Mouse (Mus musculus) small intestine, adult 2 months (tissue): ENCODE data around the gene Mxi1. TPM values are rescaled to one million over a fixed set of nuclear protein-coding genes. Genes with fewer than 3 reads are reported as not detected.
A peak's percentile ranks its signal among the peaks of the same experiment; 100 is the strongest.

Source experiments
- H3K27ac ChIP-seq: fragments of 200-500 bp; 2 replicates; pipeline ENCODE4 v1.5.1; 2012; ENCODE audit warnings: low read depth, low read length, control low read depth, inconsistent platforms; ENCODE audit not compliant: insufficient read depth
- H3K27me3 ChIP-seq: fragments of 200-500 bp; 2 replicates; pipeline ENCODE4 v1.6.1; 2012; ENCODE audit warnings: mild to moderate bottlenecking, moderate library complexity, low read length, inconsistent platforms; ENCODE audit not compliant: control insufficient read depth, insufficient read depth
- H3K36me3 ChIP-seq: fragments of 200-500 bp; 2 replicates; pipeline ENCODE4 v1.6.1; 2012; ENCODE audit warnings: mild to moderate bottlenecking, low read length, control low read depth, inconsistent platforms; ENCODE audit not compliant: control insufficient read depth, insufficient read depth
- H3K4me1 ChIP-seq: fragments of 200-500 bp; 2 replicates; pipeline ENCODE4 v1.6.1; 2012; ENCODE audit warnings: low read length, inconsistent platforms, mixed read lengths; ENCODE audit not compliant: control insufficient read depth, insufficient read depth, insufficient read length
- H3K4me3 ChIP-seq: fragments of 200-500 bp; 2 replicates; pipeline ENCODE4 v1.5.1; 2012; ENCODE audit warnings: low read depth, mild to moderate bottlenecking, control low read depth, inconsistent platforms, low read length, moderate library complexity
- CTCF ChIP-seq: fragments of 200-500 bp; IDR thresholded peaks from 2 replicates; pipeline ENCODE4 v1.5.1; 2012; ENCODE audit warnings: low read depth, mild to moderate bottlenecking, control low read depth, inconsistent platforms, low read length, moderate library complexity, mixed read lengths; ENCODE audit not compliant: insufficient replicate concordance, insufficient read length; ENCODE audit errors: extremely low read depth
- POLR2A ChIP-seq: fragments of 200-500 bp; IDR thresholded peaks from 2 replicates; pipeline ENCODE4 v1.6.1; 2012; ENCODE audit warnings: low read depth, mild to moderate bottlenecking, control low read depth, inconsistent platforms, low read length, moderate library complexity
- WGBS: fragments of 180-500 bp; shearing (Covaris S2); methylation state at CpG from one replicate; pipeline ENCODE4 v1.1.7; 2018; 5-methylcytosine and 5-hydroxymethylcytosine counted together
- polyA plus RNA-seq: library from polyadenylated mRNA; depleted of rRNA; stranded (reverse); fragments of >200 nt; gene quantifications from 2 replicates; pipeline ENCODE4 v1.2.3, GENCODE M21; 2012

The Mxi1 gene
- polyA plus RNA-seq, 1 experiment = 66.0 TPM

DNA sequence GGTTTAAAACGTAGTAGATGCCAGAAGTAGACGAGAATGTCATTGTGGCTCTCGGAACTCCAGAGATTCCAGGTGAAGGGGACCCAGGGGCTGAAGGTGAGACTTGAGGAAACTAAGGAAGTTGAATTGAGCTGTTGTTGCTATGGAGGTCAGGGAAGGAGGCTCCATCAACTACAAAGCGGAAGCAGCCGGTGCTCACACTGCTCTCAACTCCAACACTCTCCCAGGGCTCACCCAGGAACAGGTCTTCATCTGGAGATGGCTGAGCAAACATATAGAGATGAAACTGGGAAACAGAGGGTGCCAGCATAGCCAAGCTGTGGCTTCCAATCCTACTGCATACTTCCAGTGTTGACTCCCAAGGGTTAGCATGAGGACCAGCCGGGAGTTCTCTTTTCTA, 6.6 kb downstream of the Mxi1 start:
- no peak overlapping the region for H3K27ac ChIP-seq
- 94% methylated on average over 6 of the region's 6 CpGs for WGBS
- no peak overlapping the region for H3K4me3 ChIP-seq
- no peaks in the 10 kb centered on the region for H3K36me3 ChIP-seq
- no peak for TF ChIP-seq POLR2A
- TF ChIP-seq CTCF = no peak
- H3K27me3 ChIP-seq = no peaks in the 10 kb centered on the region
- peaks cover 45% of the 10 kb centered on the region for H3K4me1 ChIP-seq

GRCm38 (mm10) chr19:53318143-53319132, 8.1 kb downstream of the Mxi1 start:
- WGBS = 42% methylated on average over 16 of the region's 16 CpGs
- Histone ChIP-seq H3K36me3 (no peaks in the 10 kb centered on the region; the same call in 1 of the 2 replicates), H3K27ac (peak overlapping the region; percentile 60), H3K4me1 (peaks cover 45% of the 10 kb centered on the region), H3K4me3 (peak overlapping the region; percentile 12; the same call in 1 of the 2 replicates), H3K27me3 (no peaks in the 10 kb centered on the region)
- TF ChIP-seq POLR2A (no peak), CTCF (no peak)

GRCm38 (mm10) chr19:53320264-53321110, 10.2 kb downstream of the Mxi1 start:
- no peaks in the 10 kb centered on the region; the same call in 1 of the 2 replicates for H3K36me3 ChIP-seq
- WGBS = 71% methylated on average over 9 of the region's 9 CpGs

GRCm38 (mm10) chr19:53321273-53321672, 11.0 kb downstream of the Mxi1 start:
- Histone ChIP-seq H3K27me3 (no peaks in the 10 kb centered on the region), H3K36me3 (no peaks in the 10 kb centered on the region; the same call in 1 of the 2 replicates), H3K4me3 (no peak overlapping the region), H3K4me1 (peaks cover 39% of the 10 kb centered on the region), H3K27ac (peak overlapping the region; percentile 34)
- 23% methylated on average over 10 of the region's 10 CpGs for WGBS
- TF ChIP-seq CTCF = no peak
- TF ChIP-seq POLR2A = no peak

More at GRCm38 (mm10) chr19:53320264-53321110, 10.2 kb downstream of the Mxi1 start:
- Histone ChIP-seq H3K27me3 (no peaks in the 10 kb centered on the region), H3K27ac (peak overlapping the region; percentile 34; the same call in 1 of the 2 replicates), H3K4me1 (peaks cover 38% of the 10 kb centered on the region), H3K4me3 (no peak overlapping the region)
- no peak for TF ChIP-seq POLR2A
- TF ChIP-seq CTCF = no peak

GRCm38 (mm10) chr19:53322438-53323048, 12.2 kb downstream of the Mxi1 start:
- Histone ChIP-seq H3K27me3 (no peaks in the 10 kb centered on the region), H3K36me3 (no peaks in the 10 kb centered on the region; the same call in 1 of the 2 replicates), H3K27ac (no peak overlapping the region), H3K4me3 (no peak overlapping the region), H3K4me1 (peaks cover 34% of the 10 kb centered on the region)
- TF ChIP-seq POLR2A (no peak), CTCF (no peak)
- WGBS = 91% methylated on average over 12 of the region's 12 CpGs

- H3K36me3 ChIP-seq = no peaks in the 10 kb centered on the region; the same call in 1 of the 2 replicates
- no peak overlapping the region for H3K4me3 ChIP-seq
- no peak overlapping the region for H3K27ac ChIP-seq
- H3K27me3 ChIP-seq = no peaks in the 10 kb centered on the region
- peaks cover 20% of the 10 kb centered on the region for H3K4me1 ChIP-seq
- no peak for TF ChIP-seq CTCF
- no peak for TF ChIP-seq POLR2A
- 74% methylated on average over 6 of the region's 6 CpGs for WGBS
Measured at GRCm38 (mm10) chr19:53324866-53325265, 14.5 kb downstream of the Mxi1 start.
